Mouse (Mus musculus): ENCODE measurements around the gene Ranbp17. TPM values are rescaled to one million over a fixed set of nuclear protein-coding genes. Genes with fewer than 3 reads are reported as not detected.

Ranbp17 gene
- polyA plus RNA-seq, 1 experiment from 2014 or later = 10.6 TPM

- Histone ChIP-seq H3K36me3 (replicated peaks; ENCODE audit: control insufficient read depth, insufficient read depth) (no peaks in the 10 kb centered on the region), H3K9me3 (ENCODE audit: control insufficient read depth, low read length) (no peaks in the 10 kb centered on the region), H3K4me2 (replicated peaks) (no peak overlapping the region), H3K27ac (no peak overlapping the region), H3K9ac (no peak overlapping the region), H3K4me1 (replicated peaks; ENCODE audit: control insufficient read depth, insufficient read depth, low read length) (peaks cover 7% of the 10 kb centered on the region), H3K4me3 (replicated peaks; ENCODE audit: low read length) (no peak overlapping the region), H3K27me3 (ENCODE audit: control insufficient read depth, insufficient read depth, low read length) (no peaks in the 10 kb centered on the region)
- ATAC-seq (ENCODE audit: low FRiP score) = no peak
- DNase-seq (ENCODE audit: low spot score) = no peak
- 77% methylated on average over 5 of the region's 5 CpGs for WGBS
These were observed 281.5 kb downstream of the Ranbp17 start for GRCm38 (mm10) chr11:33232056-33232455.

- no peak overlapping the region for H3K9ac ChIP-seq
- H3K27ac ChIP-seq = no peak overlapping the region
- no peaks in the 10 kb centered on the region for H3K9me3 ChIP-seq (ENCODE audit: control insufficient read depth, low read length)
- 93% methylated on average over 2 of the region's 2 CpGs for WGBS
- H3K27me3 ChIP-seq (ENCODE audit: control insufficient read depth, insufficient read depth, low read length) = no peaks in the 10 kb centered on the region
- no peaks in the 10 kb centered on the region for H3K36me3 ChIP-seq (replicated peaks; ENCODE audit: control insufficient read depth, insufficient read depth)
- H3K4me3 ChIP-seq (replicated peaks; ENCODE audit: low read length) = no peak overlapping the region
- ATAC-seq (ENCODE audit: low FRiP score) (no peak), DNase-seq (ENCODE audit: low spot score) (no peak)
- H3K4me2 ChIP-seq (replicated peaks) = no peak overlapping the region
- H3K4me1 ChIP-seq (replicated peaks; ENCODE audit: control insufficient read depth, insufficient read depth, low read length) = peaks cover 3% of the 10 kb centered on the region; the same call in 1 of the 2 replicates
These were observed 285.4 kb downstream of the Ranbp17 start for GRCm38 (mm10) chr11:33228186-33228585.

- H3K27me3 ChIP-seq (ENCODE audit: control insufficient read depth, insufficient read depth, low read length) = no peaks in the 10 kb centered on the region
- peaks cover 5% of the 10 kb centered on the region; the same call in 1 of the 2 replicates for H3K4me1 ChIP-seq (replicated peaks; ENCODE audit: control insufficient read depth, insufficient read depth, low read length)
- no peak overlapping the region for H3K4me3 ChIP-seq (replicated peaks; ENCODE audit: low read length)
- WGBS = 56% methylated on average over 8 of the region's 8 CpGs
- H3K36me3 ChIP-seq (replicated peaks; ENCODE audit: control insufficient read depth, insufficient read depth) = no peaks in the 10 kb centered on the region
- no peak for ATAC-seq (ENCODE audit: low FRiP score)
- no peak overlapping the region for H3K27ac ChIP-seq
- H3K9ac ChIP-seq = no peak overlapping the region
- H3K4me2 ChIP-seq (replicated peaks) = no peak overlapping the region
- no peaks in the 10 kb centered on the region for H3K9me3 ChIP-seq (ENCODE audit: control insufficient read depth, low read length)
- no peak for DNase-seq (ENCODE audit: low spot score)
These were observed 287.0 kb downstream of the Ranbp17 start for GRCm38 (mm10) chr11:33226516-33226915.

GRCm38 (mm10) chr11:33221566-33222365 is 291.8 kb downstream of the Ranbp17 start:
- no peaks in the 10 kb centered on the region for H3K27me3 ChIP-seq (ENCODE audit: control insufficient read depth, insufficient read depth, low read length)
- 68% methylated on average over 11 of the region's 11 CpGs for WGBS
- no peak for ATAC-seq (ENCODE audit: low FRiP score)
- no peak overlapping the region for H3K4me3 ChIP-seq (replicated peaks; ENCODE audit: low read length)
- no peaks in the 10 kb centered on the region for H3K9me3 ChIP-seq (ENCODE audit: control insufficient read depth, low read length)
- H3K9ac ChIP-seq = no peak overlapping the region
- H3K4me2 ChIP-seq (replicated peaks) = no peak overlapping the region
- no peaks in the 10 kb centered on the region for H3K36me3 ChIP-seq (replicated peaks; ENCODE audit: control insufficient read depth, insufficient read depth)
- H3K4me1 ChIP-seq (replicated peaks; ENCODE audit: control insufficient read depth, insufficient read depth, low read length) = peaks cover 8% of the 10 kb centered on the region; the same call in 1 of the 2 replicates
- DNase-seq (ENCODE audit: low spot score) = no peak
- H3K27ac ChIP-seq = 0 out of 2 replicates have a peak overlapping the region, but pooled peaks have one; percentile 11

GRCm38 (mm10) chr11:33220763-33221162 is 292.8 kb downstream of the Ranbp17 start:
- WGBS = 61% methylated on average over 7 of the region's 7 CpGs
- H3K4me2 ChIP-seq (replicated peaks) = no peak overlapping the region
- no peaks in the 10 kb centered on the region for H3K9me3 ChIP-seq (ENCODE audit: control insufficient read depth, low read length)
- no peaks in the 10 kb centered on the region for H3K36me3 ChIP-seq (replicated peaks; ENCODE audit: control insufficient read depth, insufficient read depth)
- H3K27me3 ChIP-seq (ENCODE audit: control insufficient read depth, insufficient read depth, low read length) = no peaks in the 10 kb centered on the region
- no peak overlapping the region for H3K27ac ChIP-seq
- H3K4me1 ChIP-seq (replicated peaks; ENCODE audit: control insufficient read depth, insufficient read depth, low read length) = peaks cover 8% of the 10 kb centered on the region; the same call in 1 of the 2 replicates
- ATAC-seq (ENCODE audit: low FRiP score) (no peak), DNase-seq (ENCODE audit: low spot score) (no peak)
- no peak overlapping the region for H3K4me3 ChIP-seq (replicated peaks; ENCODE audit: low read length)
- no peak overlapping the region for H3K9ac ChIP-seq

GRCm38 (mm10) chr11:33217384-33218079 is 296.0 kb downstream of the Ranbp17 start:
- 63% methylated on average over 8 of the region's 8 CpGs for WGBS
- H3K9me3 ChIP-seq (ENCODE audit: control insufficient read depth, low read length) = no peaks in the 10 kb centered on the region
- peak; percentile 64 for DNase-seq (ENCODE audit: low spot score)
- no peak overlapping the region for H3K4me2 ChIP-seq (replicated peaks)
- no peak overlapping the region for H3K27ac ChIP-seq
- H3K4me3 ChIP-seq (replicated peaks; ENCODE audit: low read length) = no peak overlapping the region
- H3K9ac ChIP-seq = no peak overlapping the region
- H3K27me3 ChIP-seq (ENCODE audit: control insufficient read depth, insufficient read depth, low read length) = no peaks in the 10 kb centered on the region
- peaks cover 8% of the 10 kb centered on the region; the same call in 1 of the 2 replicates for H3K4me1 ChIP-seq (replicated peaks; ENCODE audit: control insufficient read depth, insufficient read depth, low read length)
- ATAC-seq (ENCODE audit: low FRiP score) = no peak
- H3K36me3 ChIP-seq (replicated peaks; ENCODE audit: control insufficient read depth, insufficient read depth) = no peaks in the 10 kb centered on the region

GRCm38 (mm10) chr11:33207411-33207810 is 306.1 kb downstream of the Ranbp17 start:
- Histone ChIP-seq H3K36me3 (replicated peaks; ENCODE audit: control insufficient read depth, insufficient read depth) (no peaks in the 10 kb centered on the region), H3K4me2 (replicated peaks) (peak overlapping the region; percentile 45), H3K9me3 (ENCODE audit: control insufficient read depth, low read length) (0 out of 2 replicates have a peak, but pooled peaks cover 2% of the 10 kb centered on the region), H3K4me1 (replicated peaks; ENCODE audit: control insufficient read depth, insufficient read depth, low read length) (0 out of 2 replicates have a peak, but pooled peaks cover 3% of the 10 kb centered on the region), H3K27ac (no peak overlapping the region), H3K9ac (no peak overlapping the region), H3K27me3 (ENCODE audit: control insufficient read depth, insufficient read depth, low read length) (peaks cover 46% of the 10 kb centered on the region), H3K4me3 (replicated peaks; ENCODE audit: low read length) (0 out of 2 replicates have a peak overlapping the region, but pooled peaks have one; percentile 0)
- ATAC-seq (ENCODE audit: low FRiP score) (no peak), DNase-seq (ENCODE audit: low spot score) (no peak)
- 89% methylated on average over 2 of the region's 2 CpGs for WGBS

GRCm38 (mm10) chr11:33204966-33205365 is 308.6 kb downstream of the Ranbp17 start:
- ATAC-seq (ENCODE audit: low FRiP score) = no peak
- Histone ChIP-seq H3K4me2 (replicated peaks) (peak overlapping the region; percentile 45), H3K9ac (peak overlapping the region; percentile 55), H3K27me3 (ENCODE audit: control insufficient read depth, insufficient read depth, low read length) (peaks cover 67% of the 10 kb centered on the region), H3K36me3 (replicated peaks; ENCODE audit: control insufficient read depth, insufficient read depth) (no peaks in the 10 kb centered on the region), H3K4me3 (replicated peaks; ENCODE audit: low read length) (peak overlapping the region; percentile 39), H3K4me1 (replicated peaks; ENCODE audit: control insufficient read depth, insufficient read depth, low read length) (0 out of 2 replicates have a peak, but pooled peaks cover 3% of the 10 kb centered on the region), H3K9me3 (ENCODE audit: control insufficient read depth, low read length) (0 out of 2 replicates have a peak, but pooled peaks cover 5% of the 10 kb centered on the region), H3K27ac (no peak overlapping the region)
- no peak for DNase-seq (ENCODE audit: low spot score)
- WGBS = 10% methylated on average over 3 of the region's 3 CpGs

- 0 out of 2 replicates have a peak, but pooled peaks cover 3% of the 10 kb centered on the region for H3K4me1 ChIP-seq (replicated peaks; ENCODE audit: control insufficient read depth, insufficient read depth, low read length)
- peak overlapping the region; percentile 55 for H3K9ac ChIP-seq
- no peaks in the 10 kb centered on the region for H3K36me3 ChIP-seq (replicated peaks; ENCODE audit: control insufficient read depth, insufficient read depth)
- H3K27ac ChIP-seq = peak overlapping the region; percentile 65
- peak overlapping the region; percentile 45 for H3K4me2 ChIP-seq (replicated peaks)
- WGBS = under 1% methylated on average over 18 of the region's 18 CpGs
- 0 out of 2 replicates have a peak, but pooled peaks cover 5% of the 10 kb centered on the region for H3K9me3 ChIP-seq (ENCODE audit: control insufficient read depth, low read length)
- DNase-seq (ENCODE audit: low spot score) (no peak), ATAC-seq (ENCODE audit: low FRiP score) (no peak)
- H3K4me3 ChIP-seq (replicated peaks; ENCODE audit: low read length) = peak overlapping the region; percentile 39
- peaks cover 72% of the 10 kb centered on the region for H3K27me3 ChIP-seq (ENCODE audit: control insufficient read depth, insufficient read depth, low read length)
These were observed 309.2 kb downstream of the Ranbp17 start for GRCm38 (mm10) chr11:33204329-33204705.
